Mouse (Mus musculus) thymus, adult 2 months (tissue): ENCODE results near the gene Cbx6. TPM values are rescaled to one million over a fixed set of nuclear protein-coding genes. Genes with fewer than 3 reads are reported as not detected.
A peak's percentile ranks its signal among the peaks of the same experiment; 100 is the strongest.

Experiments used
- DNase-seq: peaks from one replicate; pipeline ENCODE4 v3.0.0; 2021
- H3K27ac ChIP-seq: fragments of 200-500 bp; 2 replicates; pipeline ENCODE4 v1.5.1; 2012; ENCODE audit warnings: low read length, control low read depth; ENCODE audit not compliant: control insufficient read depth, insufficient read depth
- H3K27me3 ChIP-seq: fragments of 200-500 bp; 2 replicates; pipeline ENCODE4 v1.6.1; 2012; ENCODE audit warnings: mild to moderate bottlenecking, low read length, moderate library complexity, mixed read lengths; ENCODE audit not compliant: control insufficient read depth, insufficient read depth
- H3K36me3 ChIP-seq: fragments of 200-500 bp; 2 replicates; pipeline ENCODE4 v1.6.1; 2012; ENCODE audit warnings: mild to moderate bottlenecking, low read length, moderate library complexity; ENCODE audit not compliant: control insufficient read depth, insufficient read depth
- H3K4me1 ChIP-seq: fragments of 200-500 bp; replicated peaks from 2 replicates; pipeline ENCODE4 v1.6.1; 2012; ENCODE audit warnings: low read length; ENCODE audit not compliant: control insufficient read depth, insufficient read depth
- H3K4me3 ChIP-seq: fragments of 200-500 bp; 2 replicates; pipeline ENCODE4 v1.5.1; 2012; ENCODE audit warnings: mild to moderate bottlenecking, low read length, control low read depth, moderate library complexity; ENCODE audit not compliant: control insufficient read depth, insufficient read depth
- CTCF ChIP-seq: fragments of 200-500 bp; IDR thresholded peaks from 2 replicates; pipeline ENCODE4 v1.5.1; 2012; ENCODE audit warnings: mild to moderate bottlenecking, control low read depth, low read length, moderate library complexity, borderline replicate concordance; ENCODE audit not compliant: control insufficient read depth, poor library complexity, insufficient read depth; ENCODE audit errors: extremely low read depth
- POLR2A ChIP-seq: fragments of 200-500 bp; IDR thresholded peaks from 2 replicates; pipeline ENCODE4 v1.6.1; 2012; ENCODE audit warnings: mild to moderate bottlenecking, low read length, control low read depth, moderate library complexity; ENCODE audit not compliant: control insufficient read depth, poor library complexity, insufficient read depth; ENCODE audit errors: extremely low read depth
- WGBS: fragments of 180-500 bp; shearing (Covaris S2); methylation state at CpG from one replicate; pipeline ENCODE4 v1.1.7; 2018; 5-methylcytosine and 5-hydroxymethylcytosine counted together
- polyA plus RNA-seq: library from polyadenylated mRNA; depleted of rRNA; stranded (reverse); fragments of >200 nt; gene quantifications from 2 replicates; pipeline ENCODE4 v1.2.3, GENCODE M21; 2012

Gene Cbx6
- polyA plus RNA-seq, 1 experiment = 136 TPM

DNA sequence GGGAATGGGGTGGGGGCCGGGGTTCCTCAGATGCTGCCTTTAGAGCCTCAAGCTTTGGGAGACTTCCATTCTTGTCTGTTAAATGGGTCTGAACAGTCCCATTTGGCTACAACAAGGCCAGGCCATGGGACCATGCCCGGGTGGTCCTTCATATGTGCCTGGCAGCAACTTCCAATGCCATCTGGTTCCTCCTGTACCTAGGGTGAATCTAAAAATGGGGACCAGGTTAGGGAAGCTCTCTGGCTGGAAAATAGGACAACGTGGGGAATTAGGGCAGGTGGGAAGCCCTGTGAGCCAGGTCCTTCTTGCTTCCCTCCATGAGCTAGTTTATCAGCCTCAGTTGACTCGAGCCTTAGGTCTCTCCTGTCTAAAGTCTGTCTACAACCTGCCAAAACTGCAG is 23.5 kb downstream of the Cbx6 start:
- DNase-seq = no peak
- TF ChIP-seq CTCF = no peak
- TF ChIP-seq POLR2A = no peak
- WGBS = 72% methylated on average over 4 of the region's 4 CpGs
- Histone ChIP-seq H3K36me3 (no peaks in the 10 kb centered on the region), H3K4me1 (no peaks in the 10 kb centered on the region), H3K27ac (no peak overlapping the region), H3K4me3 (no peak overlapping the region), H3K27me3 (peaks cover 3% of the 10 kb centered on the region; the same call in 1 of the 2 replicates)

DNA sequence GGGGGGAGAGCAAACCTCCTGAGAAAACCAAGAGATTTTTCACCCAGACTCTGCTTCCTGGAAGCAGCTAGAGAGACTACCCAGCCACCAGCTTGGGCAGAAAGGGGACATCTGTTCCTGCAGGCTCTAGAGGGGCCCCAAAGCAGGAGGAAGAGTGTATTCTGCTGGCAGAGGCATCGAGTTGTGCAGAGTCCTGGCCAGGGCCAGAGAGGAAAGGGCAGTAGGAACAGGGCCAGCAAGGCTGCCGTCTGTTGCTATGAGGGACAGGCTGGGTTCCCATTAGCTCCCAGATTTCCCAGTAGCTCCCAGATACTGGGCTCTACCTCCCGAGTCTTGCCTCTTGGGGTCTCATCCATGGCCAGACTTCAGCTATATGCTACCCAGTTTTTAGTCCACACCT is 24.4 kb downstream of the Cbx6 start:
- TF ChIP-seq POLR2A = no peak
- TF ChIP-seq CTCF = no peak
- Histone ChIP-seq H3K4me3 (no peak overlapping the region), H3K27me3 (peaks cover 11% of the 10 kb centered on the region), H3K27ac (no peak overlapping the region), H3K36me3 (no peaks in the 10 kb centered on the region), H3K4me1 (no peaks in the 10 kb centered on the region)
- WGBS = 66% methylated on average over 3 of the region's 3 CpGs
- DNase-seq = no peak

DNA sequence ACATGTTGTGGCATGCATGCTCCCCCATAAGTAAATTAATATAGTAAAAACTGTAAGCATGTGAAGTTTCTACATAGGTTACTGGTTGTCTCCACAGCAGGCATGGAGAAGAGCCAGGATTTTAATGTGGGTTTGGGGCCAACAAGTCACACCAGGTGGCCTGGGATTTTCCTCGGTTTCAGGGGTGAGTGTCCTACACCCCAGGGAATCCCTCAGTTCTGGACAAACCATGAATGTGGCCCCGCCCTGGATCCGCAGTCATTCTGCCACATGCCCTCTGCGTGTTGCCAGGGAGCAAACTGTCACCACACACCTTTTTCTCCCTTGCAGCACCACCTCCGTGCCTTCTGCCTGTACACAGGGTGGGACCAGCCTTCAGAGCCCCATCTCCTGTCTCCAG is 25.8 kb downstream of the Cbx6 start:
- Histone ChIP-seq H3K36me3 (no peaks in the 10 kb centered on the region), H3K4me1 (peaks cover 7% of the 10 kb centered on the region; the same call in 1 of the 2 replicates), H3K4me3 (no peak overlapping the region), H3K27me3 (peaks cover 18% of the 10 kb centered on the region), H3K27ac (no peak overlapping the region)
- TF ChIP-seq CTCF (no peak), POLR2A (no peak)
- 80% methylated on average over 5 of the region's 5 CpGs for WGBS
- DNase-seq = no peak

DNA sequence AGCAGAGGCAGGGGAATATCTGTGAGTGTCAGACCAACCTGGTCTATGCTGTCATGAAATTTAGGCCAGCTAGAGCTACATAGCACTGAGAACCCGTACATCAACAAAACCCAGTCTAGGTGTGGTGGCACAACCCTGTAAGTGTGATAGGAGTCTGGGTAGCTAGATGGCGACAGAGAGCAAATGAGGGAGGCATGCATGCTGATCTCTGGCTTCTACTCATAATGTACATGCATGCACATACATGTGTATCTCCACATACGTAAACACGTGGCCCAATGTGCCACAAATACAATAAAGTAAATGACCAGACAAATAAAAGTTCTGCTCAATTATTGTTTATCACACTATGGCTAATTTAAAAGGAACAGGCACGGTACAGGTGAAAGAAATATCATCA is 26.4 kb downstream of the Cbx6 start:
- no peak for TF ChIP-seq CTCF
- TF ChIP-seq POLR2A = no peak
- Histone ChIP-seq H3K27ac (no peak overlapping the region), H3K36me3 (no peaks in the 10 kb centered on the region), H3K27me3 (peaks cover 23% of the 10 kb centered on the region), H3K4me1 (peaks cover 8% of the 10 kb centered on the region; the same call in 1 of the 2 replicates), H3K4me3 (no peak overlapping the region)
- 28% methylated on average over 5 of the region's 5 CpGs for WGBS
- peak; percentile 67 for DNase-seq

DNA sequence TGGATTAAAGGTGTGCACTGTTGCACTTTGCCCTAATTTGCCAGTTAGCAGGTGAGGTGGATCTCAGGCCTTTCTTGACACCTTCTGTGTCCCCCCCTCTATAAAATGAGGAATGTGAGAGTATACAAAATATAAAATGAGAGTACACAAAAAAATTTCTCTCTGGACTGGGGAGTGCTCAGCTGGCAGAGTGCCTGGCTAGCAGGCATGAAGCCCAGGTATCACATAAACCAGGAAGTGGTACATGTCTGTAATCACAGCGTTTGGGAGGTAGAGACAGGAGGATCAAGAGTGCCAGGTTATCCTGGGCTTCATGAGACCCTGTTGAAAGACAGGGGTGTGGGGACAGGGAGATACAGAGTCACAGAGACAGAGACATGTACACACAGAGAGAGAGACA is 27.4 kb downstream of the Cbx6 start:
- 10% methylated on average over 1 of the region's 1 CpGs for WGBS
- no peak overlapping the region for H3K4me3 ChIP-seq
- H3K27ac ChIP-seq = no peak overlapping the region
- no peak for DNase-seq
- H3K4me1 ChIP-seq = peaks cover 8% of the 10 kb centered on the region; the same call in 1 of the 2 replicates
- no peaks in the 10 kb centered on the region for H3K36me3 ChIP-seq
- TF ChIP-seq CTCF (no peak), POLR2A (no peak)
- H3K27me3 ChIP-seq = peaks cover 23% of the 10 kb centered on the region

DNA sequence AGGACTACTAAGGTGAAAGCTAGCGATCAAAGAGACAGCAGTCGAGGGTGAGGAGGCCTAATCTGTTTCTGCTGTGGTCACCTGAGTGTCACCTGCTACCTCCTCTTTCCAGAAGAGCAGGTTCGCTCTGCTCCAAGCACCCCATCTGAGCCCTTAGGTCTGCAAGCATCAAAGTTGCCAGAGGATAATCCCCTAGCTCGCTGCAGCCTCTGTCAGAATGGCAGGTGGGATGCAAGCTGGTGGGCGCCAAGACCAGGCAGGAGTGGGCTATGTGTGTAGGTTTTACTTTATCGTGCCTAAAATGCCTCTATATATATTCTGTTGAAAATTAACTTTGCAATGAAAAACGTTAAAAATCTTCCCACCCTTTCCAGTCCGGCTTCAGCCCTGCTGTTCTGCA is 29.2 kb downstream of the Cbx6 start:
- Histone ChIP-seq H3K4me3 (no peak overlapping the region), H3K36me3 (no peaks in the 10 kb centered on the region), H3K27me3 (peaks cover 23% of the 10 kb centered on the region), H3K4me1 (peaks cover 8% of the 10 kb centered on the region; the same call in 1 of the 2 replicates), H3K27ac (no peak overlapping the region)
- TF ChIP-seq POLR2A (no peak), CTCF (no peak)
- DNase-seq = no peak
- 56% methylated on average over 8 of the region's 8 CpGs for WGBS

DNA sequence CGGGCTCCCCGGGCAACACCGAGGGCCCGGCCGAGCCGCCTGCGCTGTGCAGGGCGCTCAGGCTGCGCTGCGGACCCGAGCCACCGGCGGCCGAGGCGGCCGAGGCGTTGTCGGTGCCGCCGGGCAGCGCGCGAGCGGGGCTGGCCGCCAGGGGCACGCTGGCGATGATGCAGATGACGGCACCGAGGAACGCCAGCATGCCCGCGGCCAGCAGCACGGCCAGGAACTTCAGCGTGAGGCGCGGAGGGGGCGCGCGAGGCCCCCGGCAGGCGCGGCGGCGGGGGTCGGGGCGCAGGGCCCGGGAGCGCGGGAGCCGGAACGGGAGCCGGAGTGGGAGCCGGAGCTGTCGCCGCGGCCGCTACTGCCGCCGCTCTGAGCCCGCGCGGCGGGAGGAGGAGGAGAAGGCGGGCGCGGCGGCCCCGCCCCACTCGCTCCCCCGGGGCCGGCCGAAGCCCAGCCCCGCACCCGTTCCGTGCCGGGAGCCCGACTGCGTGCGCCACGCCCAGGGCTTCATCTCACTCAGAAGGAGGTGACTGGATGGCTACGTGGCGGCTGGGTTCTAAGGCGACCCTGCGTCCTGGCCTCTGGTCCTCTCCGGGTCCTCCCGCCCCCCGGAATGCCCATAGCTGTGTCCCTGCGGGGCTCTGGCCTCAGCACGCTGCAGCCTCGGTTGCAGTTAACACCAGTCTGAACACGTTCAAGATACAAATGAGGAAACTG is 30.0 kb downstream of the Cbx6 start, which contains the start of gene Nptxr:
Gene Nptxr, minus strand, starts transcription at position 415 of the 720 bp plus-strand sequence.
- no peak within 1 kb of the TSS for H3K27ac ChIP-seq
- peaks cover 8% of the 10 kb centered on the region; the same call in 1 of the 2 replicates for H3K4me1 ChIP-seq
- no peak for DNase-seq
- H3K4me3 ChIP-seq = peak within 1 kb of the TSS; percentile 3
- TF ChIP-seq POLR2A (no peak), CTCF (no peak)
- WGBS = under 1% methylated on average over 89 of the region's 91 CpGs
- H3K36me3 ChIP-seq = no peaks in the 10 kb centered on the region
- H3K27me3 ChIP-seq = peaks cover 23% of the 10 kb centered on the region
